Mouse (Mus musculus): ENCODE measurements around the gene Mrm2. TPM values are rescaled to one million over a fixed set of nuclear protein-coding genes. Genes with fewer than 3 reads are reported as not detected.

Mrm2 gene
- total RNA-seq, 2 experiments from 2014 or later, result 7.3 to 10.1 TPM

DNA sequence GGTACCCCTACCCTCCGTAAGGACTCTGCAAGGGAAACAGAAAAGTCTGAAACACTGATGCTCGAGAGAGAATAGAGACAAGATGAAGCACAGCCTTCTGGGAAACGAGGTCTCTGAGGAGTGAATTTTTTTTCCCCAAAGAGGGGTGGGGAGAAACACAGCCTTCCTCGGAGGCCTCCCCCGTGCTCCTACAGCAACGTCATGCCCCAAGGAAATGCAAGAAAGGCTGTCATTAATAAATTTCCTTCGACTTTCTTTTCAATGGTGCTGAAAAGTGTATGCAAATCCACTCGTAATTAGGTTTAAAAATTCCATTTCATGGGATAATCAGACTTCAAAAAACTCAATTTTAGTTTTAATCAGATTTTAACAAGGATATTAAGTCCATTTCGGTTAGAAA lies 51.5 kb downstream of the Mrm2 start:
- no peak for DNase-seq (ENCODE audit: low spot score in 2 of 2)

Other genes with a start within 250 kb of the Mrm2 start
- gene Mad1l1, start 10.3 kb downstream of the Mrm2 start, total RNA-seq (2021), result 10 to 100 TPM; 18.2 to 18.8 TPM
- 1 to 10 TPM; 5.1 to 5.2 TPM for gene Nudt1, start 10.2 kb downstream of the Mrm2 start, total RNA-seq (2021)
- gene Snx8, start 57.4 kb upstream of the Mrm2 start, total RNA-seq (2021), result 10 to 100 TPM; 13.1 to 13.3 TPM
- gene Eif3b, start 87.4 kb upstream of the Mrm2 start, total RNA-seq (2021), result 100 to 1,000 TPM; 105 to 112 TPM
- not detected for gene Gm4869, start 113.7 kb upstream of the Mrm2 start, total RNA-seq (2021)
- 10 to 100 TPM; 17.9 to 18.2 TPM for gene Chst12, start 173.7 kb upstream of the Mrm2 start, total RNA-seq (2021)
- gene Grifin, start 233.2 kb upstream of the Mrm2 start, total RNA-seq (2021), result not detected

Data from layer of hippocampus, postnatal 14 days (tissue).